Mouse (Mus musculus) layer of hippocampus, postnatal 36 days (tissue): ENCODE measurements at regions not wholly inside any gene's neighbourhood (a gene's known extent, or its start where the extent isn't known, plus 50 kb on each side); places are given as distances from the start of the nearest gene placed in this dataset.

Experiments used
- DNase-seq, 2 experiments: peaks; one replicate each; pipeline ENCODE4 v3.0.0; 2022

- no peak for DNase-seq
Measured at GRCm38 (mm10) chr1:125307223-125307622, 128.3 kb downstream of the Actr3 start.

GRCm38 (mm10) chr1:125298520-125299090 is 136.9 kb downstream of the Actr3 start:
- no peak for DNase-seq

- DNase-seq: no peak
Measured at GRCm38 (mm10) chr1:125295646-125296045, 139.9 kb downstream of the Actr3 start.

DNA sequence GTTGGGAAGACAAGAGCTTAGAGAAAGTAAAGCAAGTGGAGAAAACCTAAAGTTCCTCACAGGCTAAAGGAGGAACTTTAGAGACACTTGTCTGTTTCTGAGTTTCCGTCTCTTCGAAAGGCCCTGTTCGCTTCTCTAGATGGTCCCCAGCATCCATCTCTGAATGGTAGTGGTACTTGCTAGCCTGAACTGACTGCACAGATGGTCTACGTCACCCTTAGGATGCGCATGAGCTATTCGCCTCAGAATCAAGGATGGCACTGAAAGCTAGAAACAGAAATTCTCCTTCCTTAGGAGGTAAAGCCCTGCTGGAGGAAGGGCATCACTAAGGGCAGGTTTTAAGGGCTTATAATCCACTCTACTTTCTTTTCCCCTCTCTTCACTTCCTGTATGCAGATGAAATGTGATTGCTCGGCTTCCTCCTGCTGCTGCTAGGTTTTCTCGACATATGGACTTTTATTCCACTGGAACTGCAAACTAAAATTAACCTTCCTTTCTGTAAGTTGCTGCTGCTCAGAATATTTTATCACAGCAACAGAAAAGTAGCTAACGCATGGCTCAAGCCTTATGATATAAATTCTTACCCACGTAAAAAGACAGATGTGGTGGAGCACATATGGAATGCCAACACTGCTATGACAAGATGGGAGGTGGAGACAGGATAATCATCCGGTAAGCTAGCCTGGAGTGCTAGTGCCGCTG is 145.1 kb downstream of the Actr3 start:
- no peak for DNase-seq

GRCm38 (mm10) chr1:125286347-125286746 is 149.2 kb downstream of the Actr3 start:
- DNase-seq: no peak

- DNase-seq: no peak
Measured at GRCm38 (mm10) chr1:125284693-125285092, 150.8 kb downstream of the Actr3 start.

DNA sequence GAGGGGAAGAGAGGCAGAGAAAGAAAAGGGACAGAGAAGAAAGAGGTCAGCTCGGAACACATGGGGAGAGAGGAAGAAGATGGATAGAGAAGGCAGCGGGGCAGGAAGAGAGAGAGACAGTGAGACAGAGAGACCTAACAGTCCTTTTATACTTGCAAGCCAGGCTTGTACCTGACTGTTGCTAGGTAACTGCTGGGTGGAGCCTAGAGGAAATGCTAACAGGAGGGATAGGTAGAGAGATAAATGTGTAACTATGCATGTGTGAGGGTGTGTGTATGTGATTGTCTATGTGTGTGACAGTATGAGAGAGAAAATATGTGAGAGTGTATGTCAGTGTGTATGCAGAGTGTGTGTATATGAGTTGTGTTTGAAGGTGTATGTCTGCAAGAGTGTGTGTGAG is 161.8 kb downstream of the Actr3 start:
- no peak for DNase-seq

DNA sequence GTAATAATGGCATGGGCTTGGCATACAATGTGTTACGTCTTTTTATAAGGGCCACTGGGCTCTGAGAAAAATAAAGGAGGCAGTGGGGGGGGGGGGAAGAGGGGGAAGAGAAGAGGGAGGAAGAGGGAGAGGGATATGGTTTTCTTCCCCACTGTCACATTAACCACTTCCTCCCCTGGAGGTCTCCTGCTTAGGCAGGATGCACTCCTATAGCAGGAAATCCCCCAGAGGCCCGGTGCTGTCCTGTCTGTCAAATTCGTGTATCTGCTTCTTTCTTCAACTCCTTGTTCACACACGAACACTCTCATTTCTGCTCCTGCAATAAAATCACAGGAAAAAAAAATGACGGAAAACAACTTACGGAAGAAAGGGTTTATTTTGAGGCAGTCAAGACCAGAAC is 171.8 kb downstream of the Actr3 start:
- no peak for DNase-seq

GRCm38 (mm10) chr1:125263068-125263467 is 172.5 kb downstream of the Actr3 start:
- DNase-seq: no peak

GRCm38 (mm10) chr1:125242345-125242744 is 193.2 kb downstream of the Actr3 start:
- no peak for DNase-seq

GRCm38 (mm10) chr1:125241717-125242116 is 193.8 kb downstream of the Actr3 start:
- DNase-seq: no peak

DNA sequence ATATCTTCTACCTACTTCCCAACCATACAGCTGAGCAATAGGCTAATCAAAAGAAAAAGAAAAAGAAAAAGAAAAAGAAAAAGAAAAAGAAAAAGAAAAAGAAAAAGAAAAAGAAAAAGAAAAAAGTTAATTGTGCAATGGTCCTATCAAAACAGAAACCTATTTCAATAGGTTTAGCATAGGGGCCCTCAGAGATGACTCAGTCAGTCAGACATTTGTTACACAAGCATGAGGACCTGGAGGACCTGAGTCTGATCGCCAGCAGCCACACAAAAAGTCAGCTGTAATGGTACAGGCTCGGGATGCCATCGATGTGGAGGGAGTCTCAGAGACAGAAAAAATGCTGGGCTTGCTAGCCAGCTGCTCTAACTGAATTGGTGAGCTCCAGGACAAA is 197.9 kb downstream of the Actr3 start:
- DNase-seq: no peak

- DNase-seq: peak; percentile 27 to 32
Measured at GRCm38 (mm10) chr1:125236948-125237594, 198.5 kb downstream of the Actr3 start.

DNA sequence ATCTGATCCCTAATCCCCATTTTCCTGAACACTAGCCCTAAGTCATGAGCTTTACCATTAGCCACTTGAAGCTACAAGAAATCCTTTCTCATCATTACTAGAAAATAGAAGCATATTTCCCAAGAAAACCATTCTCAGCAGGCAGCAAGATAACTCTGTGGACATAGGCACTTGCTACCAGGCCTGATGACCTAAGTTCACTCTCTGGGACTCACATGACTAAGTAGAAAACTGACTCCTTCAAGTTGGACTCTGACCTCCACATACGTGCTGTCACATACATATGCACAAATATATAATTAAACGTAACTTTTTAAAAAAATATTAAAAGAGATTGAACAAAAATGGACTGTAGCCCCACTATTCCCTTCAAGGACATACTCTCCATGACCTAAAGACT is 200.8 kb downstream of the Actr3 start:
- no peak for DNase-seq

DNA sequence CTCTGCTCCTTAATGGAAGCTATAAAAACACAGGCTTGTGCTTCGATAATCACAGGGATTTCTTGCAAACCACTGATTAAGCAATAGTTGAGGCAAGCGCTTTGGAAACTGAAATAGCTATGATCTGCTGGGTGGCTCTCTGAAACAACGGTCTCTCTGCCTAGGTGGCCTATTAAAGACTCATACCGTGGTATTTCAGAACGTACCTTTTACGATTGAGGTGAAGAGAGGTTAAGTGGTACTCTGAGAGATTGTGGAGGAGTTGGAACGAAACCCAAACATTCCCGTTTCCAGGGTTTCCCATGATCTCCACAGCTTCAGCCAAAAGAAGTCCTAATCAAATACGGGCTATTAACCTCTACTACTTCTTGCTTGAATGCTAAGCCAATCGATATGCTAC is 212.2 kb downstream of the Actr3 start:
- no peak for DNase-seq

DNA sequence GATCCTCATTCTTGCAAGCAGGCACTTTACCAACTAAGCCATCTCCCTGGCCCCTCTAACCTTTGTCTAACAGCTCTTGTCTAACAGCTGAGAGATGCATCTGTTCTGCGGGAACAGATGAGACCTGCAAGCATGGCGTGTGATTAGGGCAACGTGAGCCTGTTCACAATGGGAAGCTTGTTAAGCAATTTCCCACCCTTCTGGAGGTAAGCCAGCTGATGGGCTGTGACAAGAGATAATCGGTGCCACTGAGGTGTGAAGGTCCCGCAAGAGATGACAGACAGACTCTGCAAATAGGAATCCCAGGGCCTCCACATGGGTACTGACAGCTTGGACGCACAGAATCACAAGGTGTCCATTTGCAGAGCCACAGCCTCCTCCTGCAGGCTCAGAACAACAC is 219.3 kb downstream of the Actr3 start:
- DNase-seq: no peak

GRCm38 (mm10) chr1:125187091-125187490 is 248.4 kb downstream of the Actr3 start:
- DNase-seq: no peak

- DNase-seq: no peak
Measured at GRCm38 (mm10) chr1:125176124-125176937, 259.2 kb downstream of the Actr3 start.

- no peak for DNase-seq
Measured at GRCm38 (mm10) chr1:125174725-125175124, 260.8 kb downstream of the Actr3 start.

GRCm38 (mm10) chr1:125172474-125172873 is 263.1 kb downstream of the Actr3 start:
- no peak for DNase-seq

GRCm38 (mm10) chr1:125165226-125165625 is 270.3 kb downstream of the Actr3 start:
- no peak for DNase-seq

- no peak for DNase-seq
Measured at GRCm38 (mm10) chr1:125158481-125158880, 277.0 kb downstream of the Actr3 start.

DNA sequence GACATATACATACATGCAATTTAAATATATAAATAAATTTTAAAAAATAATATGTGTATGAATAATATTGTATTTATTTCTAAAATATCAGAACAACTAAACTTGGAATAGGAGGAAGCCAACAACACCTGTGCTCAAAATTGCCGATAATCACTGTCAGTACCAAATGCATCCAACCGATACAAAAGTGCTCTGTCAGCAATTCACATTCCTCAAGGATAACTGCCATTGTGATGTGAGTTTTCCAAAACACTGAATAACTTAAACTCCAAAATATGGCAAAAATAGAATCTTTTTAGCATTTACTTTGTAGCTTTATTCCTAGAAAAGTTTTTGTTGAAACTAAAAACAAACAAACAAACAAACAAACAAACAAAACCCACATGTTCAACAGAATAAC is 279.4 kb downstream of the Actr3 start:
- DNase-seq: no peak
